Mouse (Mus musculus) liver, embryonic 16.5 days (tissue): ENCODE measurements around the gene Vps13d. TPM values are rescaled to one million over a fixed set of nuclear protein-coding genes. Genes with fewer than 3 reads are reported as not detected.
A peak's percentile ranks its signal among the peaks of the same experiment; 100 is the strongest.

Experiments used
- ATAC-seq: fragments of 200-750 bp; cut with Nextera tagmentation; 2 replicates; pipeline ENCODE4 v1.8.0; 2017; ENCODE audit warnings: low read depth, mild to moderate bottlenecking, moderate number of reproducible peaks, moderate library complexity
- H3K27ac ChIP-seq: fragments of 300-500 bp; sonication (generic); 2 replicates; pipeline ENCODE4 v1.5.1; 2014; ENCODE audit warnings: mild to moderate bottlenecking, low read length
- H3K27me3 ChIP-seq: fragments of 300-500 bp; sonication (generic); 2 replicates; pipeline ENCODE4 v1.6.1; 2014; ENCODE audit warnings: low read depth, low read length, mixed read lengths; ENCODE audit not compliant: control insufficient read depth, insufficient read depth
- H3K36me3 ChIP-seq: fragments of 300-500 bp; sonication (generic); 2 replicates; pipeline ENCODE4 v1.6.1; 2014; ENCODE audit warnings: mild to moderate bottlenecking; ENCODE audit not compliant: control insufficient read depth, insufficient read depth
- H3K4me1 ChIP-seq: fragments of 300-500 bp; sonication (generic); 2 replicates; pipeline ENCODE4 v1.6.1; 2014; ENCODE audit warnings: low read depth, low read length, mixed read lengths; ENCODE audit not compliant: control insufficient read depth
- H3K4me2 ChIP-seq: fragments of 300-500 bp; sonication (generic); 2 replicates; pipeline ENCODE4 v1.6.1; 2014; ENCODE audit warnings: low read depth, low read length, mixed read lengths
- H3K4me3 ChIP-seq: fragments of 300-500 bp; sonication (generic); 2 replicates; pipeline ENCODE4 v1.5.1; 2014; ENCODE audit warnings: low read depth, mild to moderate bottlenecking, low read length
- H3K9ac ChIP-seq: fragments of 300-500 bp; sonication (generic); 2 replicates; pipeline ENCODE4 v1.6.1; 2014; ENCODE audit warnings: low read depth, low read length
- H3K9me3 ChIP-seq: fragments of 300-500 bp; sonication (generic); replicated peaks from 2 replicates; pipeline ENCODE4 v1.6.1; 2016; ENCODE audit warnings: low read length; ENCODE audit not compliant: control insufficient read depth
- WGBS: fragments of 180-500 bp; shearing (Covaris S2); extraction: QIAGEN DNeasy Blood & Tissue Kit; methylation state at CpG from one replicate; pipeline ENCODE4 v1.1.7; 2014; ENCODE audit not compliant: insufficient replicate concordance; 5-methylcytosine and 5-hydroxymethylcytosine counted together
- polyA plus RNA-seq: library from polyadenylated mRNA; unstranded; fragments of >200 nt; fragmentation: Nextera tagmentation; extraction: Ambion mirVana; gene quantifications from 2 replicates; pipeline ENCODE4 v1.2.1, GENCODE M21; 2015

Gene Vps13d
- polyA plus RNA-seq, 1 experiment from 2014 or later = 3.7 TPM

DNA sequence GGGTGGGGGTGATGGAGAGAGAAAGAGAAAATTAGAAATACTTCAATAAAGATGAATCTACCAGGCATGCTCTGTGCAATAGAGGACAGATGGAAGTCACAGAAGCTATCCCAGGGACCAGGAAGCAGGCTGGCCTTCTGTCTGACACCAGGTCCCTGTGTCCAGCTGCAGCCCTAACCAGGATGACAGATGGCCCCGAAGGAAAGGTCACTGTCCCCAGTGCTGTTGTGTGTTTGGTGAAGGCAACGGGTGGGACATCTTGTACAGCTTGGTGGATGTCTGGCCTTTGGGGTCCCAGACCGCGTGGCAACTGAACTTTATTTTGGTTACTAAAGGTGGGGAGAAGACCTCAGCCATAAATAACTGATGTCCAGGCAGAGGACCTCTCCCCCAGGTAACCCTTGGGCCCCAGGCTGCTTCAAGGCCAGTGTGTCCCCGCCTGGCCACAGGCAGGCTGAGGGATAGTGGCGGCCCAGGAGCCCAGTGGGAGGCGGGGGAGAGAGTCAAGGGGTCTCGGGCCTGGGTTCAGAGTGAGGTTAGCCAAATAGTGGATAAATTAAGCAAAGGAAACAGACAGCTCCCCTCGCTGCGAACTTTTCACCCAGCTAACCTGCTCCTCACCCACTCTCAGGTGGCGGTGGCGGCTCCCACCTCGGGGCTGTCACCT lies 253.9 kb downstream of the Vps13d start:
- H3K9ac ChIP-seq = no peak overlapping the region
- H3K27me3 ChIP-seq = no peaks in the 10 kb centered on the region
- no peak overlapping the region for H3K4me2 ChIP-seq
- H3K36me3 ChIP-seq = no peaks in the 10 kb centered on the region
- no peak overlapping the region for H3K4me3 ChIP-seq
- ATAC-seq = no peak
- no peaks in the 10 kb centered on the region for H3K9me3 ChIP-seq
- no peaks in the 10 kb centered on the region; the same call in 1 of the 2 replicates for H3K4me1 ChIP-seq
- no peak overlapping the region for H3K27ac ChIP-seq
- 65% methylated on average over 13 of the region's 13 CpGs for WGBS

DNA sequence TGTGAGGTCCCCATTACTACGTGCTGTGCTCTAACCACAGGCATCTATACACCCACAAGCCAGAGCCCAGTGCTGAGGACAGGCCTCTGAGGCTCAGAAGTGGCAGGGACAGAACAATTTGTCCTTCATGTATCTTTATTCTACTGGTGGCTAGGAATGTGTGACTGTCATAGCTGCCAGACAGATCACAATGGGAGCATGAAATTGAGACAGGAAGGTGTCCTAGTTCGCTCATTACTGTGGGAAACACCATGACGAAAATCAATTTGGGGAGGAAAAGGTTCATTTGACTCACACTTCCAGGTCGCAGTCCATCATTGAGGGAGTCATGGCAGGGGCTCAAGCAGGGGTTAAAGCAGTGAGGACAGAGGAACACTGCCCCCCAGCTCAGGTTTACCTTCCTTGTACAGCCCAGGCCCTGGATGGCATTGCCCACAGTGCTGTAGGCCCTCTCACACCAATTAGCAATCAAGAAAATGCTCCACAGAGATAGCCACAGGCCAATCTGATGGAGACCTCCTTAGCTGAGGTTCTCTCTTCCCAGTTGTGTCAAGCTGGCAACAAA lies 254.9 kb downstream of the Vps13d start:
- no peak overlapping the region for H3K9ac ChIP-seq
- no peaks in the 10 kb centered on the region for H3K36me3 ChIP-seq
- H3K4me3 ChIP-seq = no peak overlapping the region
- no peak overlapping the region for H3K27ac ChIP-seq
- no peak for ATAC-seq
- no peak overlapping the region for H3K4me2 ChIP-seq
- no peaks in the 10 kb centered on the region for H3K27me3 ChIP-seq
- no peaks in the 10 kb centered on the region for H3K9me3 ChIP-seq
- no peaks in the 10 kb centered on the region; the same call in 1 of the 2 replicates for H3K4me1 ChIP-seq
- 68% methylated on average over 4 of the region's 4 CpGs for WGBS

DNA sequence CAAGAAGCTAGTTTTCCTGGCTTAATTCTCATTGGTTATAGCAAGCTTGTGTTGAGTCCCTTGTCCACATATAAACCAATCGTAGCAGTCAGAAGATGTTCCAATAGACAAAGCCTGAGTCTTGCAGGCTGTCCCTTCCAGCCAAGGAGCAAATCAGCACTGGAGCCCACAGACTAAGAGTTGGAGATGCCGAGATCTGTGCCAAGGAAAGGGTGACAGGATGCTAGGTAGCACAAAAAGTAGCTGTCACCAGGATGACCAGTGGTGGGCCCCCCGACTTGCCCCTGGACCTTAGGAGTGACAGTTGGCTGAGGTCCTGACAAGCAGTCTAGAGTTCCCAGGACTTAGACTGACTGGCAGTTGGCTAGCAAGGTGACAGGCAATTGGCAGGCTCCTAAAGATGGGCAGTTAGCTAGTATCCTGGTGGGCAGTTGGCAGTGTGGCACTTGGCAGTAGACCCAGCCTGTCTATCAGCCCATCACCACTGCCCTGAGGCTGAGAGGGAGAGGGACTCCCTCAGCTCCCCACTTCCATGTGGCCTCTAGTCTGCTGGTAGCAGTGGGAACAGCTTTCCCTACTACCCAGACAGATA lies 258.1 kb downstream of the Vps13d start:
- 61% methylated on average over 3 of the region's 3 CpGs for WGBS
- H3K36me3 ChIP-seq = no peaks in the 10 kb centered on the region
- no peak overlapping the region for H3K4me2 ChIP-seq
- no peak overlapping the region for H3K9ac ChIP-seq
- H3K4me3 ChIP-seq = no peak overlapping the region
- no peak overlapping the region for H3K27ac ChIP-seq
- no peaks in the 10 kb centered on the region; the same call in 1 of the 2 replicates for H3K4me1 ChIP-seq
- no peak for ATAC-seq
- no peaks in the 10 kb centered on the region for H3K9me3 ChIP-seq
- H3K27me3 ChIP-seq = no peaks in the 10 kb centered on the region

DNA sequence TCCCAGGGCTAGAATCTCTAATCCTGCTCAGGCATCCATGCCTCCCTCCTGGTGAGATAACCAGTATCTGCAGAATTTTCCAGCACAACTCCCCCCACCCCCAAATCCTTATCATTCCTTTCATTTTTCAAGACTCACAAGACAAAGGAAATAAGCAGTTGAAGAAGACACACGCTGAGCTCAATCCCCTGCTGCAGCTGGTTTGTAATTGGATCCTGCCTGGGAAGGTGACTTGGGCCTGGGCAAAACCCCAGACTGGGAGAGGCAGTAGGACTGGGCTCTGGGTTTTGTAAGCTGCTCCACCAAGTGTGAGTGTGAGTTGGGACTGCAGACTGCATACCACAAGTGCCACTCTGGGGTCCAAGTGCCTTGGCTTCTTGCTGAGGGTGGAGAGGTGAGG lies 260.3 kb downstream of the Vps13d start:
- peaks cover 4% of the 10 kb centered on the region for H3K4me1 ChIP-seq
- no peak overlapping the region for H3K27ac ChIP-seq
- no peak overlapping the region for H3K9ac ChIP-seq
- 41% methylated on average over 1 of the region's 1 CpGs for WGBS
- no peaks in the 10 kb centered on the region for H3K9me3 ChIP-seq
- no peak for ATAC-seq
- no peak overlapping the region for H3K4me2 ChIP-seq
- H3K4me3 ChIP-seq = no peak overlapping the region
- no peaks in the 10 kb centered on the region for H3K36me3 ChIP-seq
- H3K27me3 ChIP-seq = no peaks in the 10 kb centered on the region

DNA sequence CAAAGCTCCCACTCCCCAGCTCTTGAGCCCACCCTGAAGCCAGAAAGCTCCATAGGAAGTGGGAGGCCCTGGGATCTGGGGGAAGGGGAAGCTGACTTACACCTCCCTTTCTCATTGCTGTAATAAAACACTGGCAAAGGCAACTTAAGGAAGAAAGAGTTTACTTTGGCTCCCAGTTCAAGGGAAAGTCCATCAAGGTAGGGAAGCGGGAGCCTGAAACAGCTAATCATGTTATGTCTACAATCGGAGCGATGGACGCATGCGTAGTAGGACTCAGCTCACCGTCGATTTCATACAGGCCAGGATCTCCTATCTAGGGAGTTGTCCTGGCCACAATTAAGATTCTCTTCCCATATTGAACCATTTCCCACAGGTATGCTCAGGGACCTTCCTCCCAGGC lies 263.6 kb downstream of the Vps13d start:
- Histone ChIP-seq H3K9ac (no peak overlapping the region), H3K27ac (no peak overlapping the region), H3K4me3 (no peak overlapping the region), H3K36me3 (peaks cover 3% of the 10 kb centered on the region; the same call in 1 of the 2 replicates), H3K9me3 (no peaks in the 10 kb centered on the region), H3K27me3 (no peaks in the 10 kb centered on the region), H3K4me2 (no peak overlapping the region), H3K4me1 (peaks cover 4% of the 10 kb centered on the region)
- ATAC-seq = no peak
- 86% methylated on average over 7 of the region's 7 CpGs for WGBS

DNA sequence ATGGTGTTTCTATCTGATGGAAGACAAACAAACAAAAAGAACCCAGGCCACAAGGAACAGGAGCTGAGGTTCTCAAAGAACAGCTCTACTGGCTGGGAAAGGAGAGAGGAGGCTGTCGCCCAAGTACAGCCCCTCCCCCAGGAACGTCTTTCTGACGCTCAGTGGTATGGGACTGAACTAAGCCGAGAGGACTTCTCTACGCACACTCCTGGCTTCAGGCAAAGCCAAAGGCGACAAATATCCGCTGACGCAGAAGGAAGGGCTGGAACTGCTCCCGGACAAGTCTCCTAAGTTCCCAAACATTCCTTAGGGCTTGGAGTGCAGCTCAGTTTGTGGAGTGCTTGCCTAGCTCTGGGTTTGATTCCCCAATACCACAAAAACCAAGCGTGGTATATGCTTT lies 264.4 kb downstream of the Vps13d start:
- Histone ChIP-seq H3K9me3 (no peaks in the 10 kb centered on the region), H3K27ac (no peak overlapping the region), H3K4me1 (peaks cover 4% of the 10 kb centered on the region), H3K36me3 (peaks cover 3% of the 10 kb centered on the region; the same call in 1 of the 2 replicates), H3K4me3 (no peak overlapping the region), H3K27me3 (no peaks in the 10 kb centered on the region), H3K9ac (no peak overlapping the region), H3K4me2 (no peak overlapping the region)
- WGBS = 17% methylated on average over 10 of the region's 10 CpGs
- peak; percentile 44 for ATAC-seq

DNA sequence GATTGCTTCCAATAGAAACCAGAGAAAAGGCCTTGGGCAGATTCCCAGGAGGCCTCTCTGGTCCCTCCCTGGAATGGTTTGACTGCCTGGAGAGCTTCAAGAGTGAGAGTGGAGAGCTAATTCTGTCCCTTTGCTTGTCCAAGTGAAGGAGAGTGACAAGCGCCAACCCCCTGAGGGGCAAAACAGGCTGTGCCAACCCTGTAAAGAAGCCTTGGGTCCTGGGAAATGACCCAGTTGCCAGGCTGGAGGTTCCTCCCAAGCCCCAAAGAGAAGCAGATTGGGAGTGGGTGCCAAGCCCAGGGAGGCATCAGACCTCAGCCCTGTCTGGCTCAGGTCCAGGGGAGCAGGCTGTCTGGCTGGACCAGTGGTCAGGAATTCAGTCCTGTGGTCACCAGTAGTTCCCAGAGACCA lies 265.0 kb downstream of the Vps13d start:
- Histone ChIP-seq H3K9ac (no peak overlapping the region), H3K4me3 (no peak overlapping the region), H3K9me3 (no peaks in the 10 kb centered on the region), H3K4me1 (peaks cover 4% of the 10 kb centered on the region), H3K27ac (no peak overlapping the region), H3K27me3 (no peaks in the 10 kb centered on the region), H3K36me3 (peaks cover 3% of the 10 kb centered on the region; the same call in 1 of the 2 replicates), H3K4me2 (no peak overlapping the region)
- WGBS = 64% methylated on average over 1 of the region's 1 CpGs
- no peak for ATAC-seq

DNA sequence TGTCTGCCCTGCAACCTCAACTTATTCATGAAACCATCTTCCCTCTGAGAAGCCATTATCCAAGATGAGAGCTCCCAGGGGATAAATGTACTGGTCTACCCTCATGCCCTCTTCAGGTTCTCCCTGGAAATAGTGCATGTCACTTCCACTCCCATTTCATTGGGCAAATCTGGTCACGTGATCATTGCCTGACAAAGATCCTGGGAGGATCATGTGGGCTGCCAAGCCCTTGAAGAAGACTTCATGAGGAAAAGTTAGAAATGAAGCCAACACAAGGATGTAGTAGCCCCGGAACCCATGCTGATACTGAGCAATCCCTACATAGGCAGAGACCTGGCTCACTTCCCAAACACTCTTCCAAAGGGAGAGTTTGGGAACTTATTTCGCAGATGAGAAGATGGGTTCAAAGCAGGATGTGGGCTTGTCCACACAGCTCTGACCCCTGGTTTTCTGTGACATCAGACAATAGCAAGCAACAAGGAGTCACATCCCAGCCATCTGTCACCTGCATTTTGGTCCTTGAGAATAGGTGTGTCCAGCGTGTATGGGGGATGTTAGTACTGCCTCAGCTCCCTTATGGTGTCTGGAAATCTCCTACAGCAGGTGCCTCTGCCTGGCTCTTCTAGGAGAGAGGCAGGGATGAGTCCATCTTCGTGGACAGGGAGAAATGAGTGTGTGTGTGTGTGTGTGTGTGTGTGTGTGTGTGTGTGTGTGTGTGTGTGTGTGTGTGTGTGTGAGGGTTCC lies 265.9 kb downstream of the Vps13d start:
- no peak for ATAC-seq
- Histone ChIP-seq H3K27me3 (no peaks in the 10 kb centered on the region), H3K36me3 (peaks cover 5% of the 10 kb centered on the region; the same call in 1 of the 2 replicates), H3K4me2 (no peak overlapping the region), H3K9ac (no peak overlapping the region), H3K4me3 (no peak overlapping the region), H3K9me3 (no peaks in the 10 kb centered on the region), H3K27ac (no peak overlapping the region), H3K4me1 (peaks cover 4% of the 10 kb centered on the region)
- WGBS = 60% methylated on average over 5 of the region's 5 CpGs
